Mouse (Mus musculus) urinary bladder, postnatal 25 days (tissue): ENCODE measurements around the gene Gramd4.

ENCODE experiments used
- DNase-seq: peaks from one replicate; pipeline ENCODE4 v3.0.0; 2022; ENCODE audit warnings: low spot score

Gene Gramd4

DNA sequence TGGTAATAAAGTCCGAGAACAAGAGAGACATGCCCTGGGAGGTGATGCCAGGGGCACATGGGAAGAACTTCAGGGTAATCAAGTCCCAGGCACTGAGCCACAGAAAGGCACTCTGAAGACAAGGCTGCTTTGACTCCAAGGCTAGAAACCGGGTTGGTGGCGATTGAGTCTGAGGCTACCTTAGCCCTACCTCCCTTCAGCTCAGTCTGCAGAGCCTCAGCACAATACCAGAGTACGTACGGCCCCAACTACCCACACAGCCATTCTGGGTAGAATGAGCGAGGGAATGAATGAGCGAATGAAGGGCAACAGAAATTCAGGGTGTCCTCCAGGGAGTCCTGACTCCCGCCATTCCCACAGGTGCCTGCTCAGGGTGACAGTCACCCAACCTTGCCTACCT lies 126.0 kb downstream of the Gramd4 start:
- no peak for DNase-seq

DNA sequence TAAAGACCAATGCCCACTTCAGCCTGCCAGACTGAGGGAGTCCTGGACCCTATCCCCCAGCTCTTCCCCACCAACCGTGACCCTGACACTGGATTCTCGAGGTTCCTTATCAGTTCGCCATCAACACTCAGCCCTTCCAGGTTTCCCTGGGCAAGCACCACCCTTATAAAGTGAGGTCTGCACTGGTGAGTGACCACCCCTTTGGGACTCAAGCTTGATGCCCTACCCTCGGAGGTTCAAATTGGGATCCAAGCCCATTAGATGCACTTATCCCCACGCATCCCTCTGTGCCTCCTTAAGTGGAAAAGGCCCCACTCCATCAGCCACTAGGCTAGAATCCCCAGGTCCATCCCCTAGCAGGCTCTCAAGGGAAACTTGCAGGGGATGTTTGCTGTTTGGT lies 126.6 kb downstream of the Gramd4 start:
- no peak for DNase-seq

DNA sequence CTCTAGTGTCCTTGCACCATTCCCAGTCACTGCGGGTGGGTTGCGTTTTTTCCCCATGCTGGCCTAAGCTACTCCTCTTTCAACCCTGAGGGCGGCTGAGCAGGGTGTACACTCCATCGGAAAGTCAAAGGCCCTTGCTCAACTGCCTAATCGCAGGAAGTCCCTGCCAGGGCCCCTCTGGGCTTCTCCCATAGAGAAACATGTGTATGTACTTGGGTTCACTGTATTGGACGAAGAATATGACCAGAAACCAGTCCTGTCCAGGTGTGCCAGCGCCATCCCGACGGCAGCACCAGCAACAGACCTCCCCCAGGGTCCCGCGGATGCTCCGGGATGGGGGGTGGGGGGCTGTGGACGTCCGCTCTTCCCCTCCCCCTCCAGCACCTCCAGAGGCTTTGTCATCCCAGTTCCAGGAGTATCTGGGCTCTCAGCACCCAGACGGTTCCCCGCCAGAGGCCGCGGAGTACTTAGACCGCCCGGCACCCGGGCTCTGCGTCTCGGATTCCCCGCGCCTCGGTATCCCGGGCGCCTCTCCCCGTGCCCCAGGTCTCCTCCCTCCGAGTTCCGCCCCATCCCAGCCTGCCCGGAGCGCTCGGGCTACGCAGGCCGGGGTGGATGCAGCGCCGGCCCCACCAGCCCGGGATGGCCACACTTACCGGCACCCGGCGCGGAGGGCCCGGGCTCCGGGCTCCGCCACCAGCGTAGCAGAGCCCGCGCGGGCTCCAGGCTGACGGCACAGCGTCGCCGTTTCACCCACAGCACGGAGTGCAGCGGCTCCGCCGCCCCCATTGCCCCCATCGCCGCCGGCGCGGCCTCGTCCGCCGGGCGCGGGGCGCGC lies 127.6 kb downstream of the Gramd4 start:
- DNase-seq: peak; percentile 37

DNA sequence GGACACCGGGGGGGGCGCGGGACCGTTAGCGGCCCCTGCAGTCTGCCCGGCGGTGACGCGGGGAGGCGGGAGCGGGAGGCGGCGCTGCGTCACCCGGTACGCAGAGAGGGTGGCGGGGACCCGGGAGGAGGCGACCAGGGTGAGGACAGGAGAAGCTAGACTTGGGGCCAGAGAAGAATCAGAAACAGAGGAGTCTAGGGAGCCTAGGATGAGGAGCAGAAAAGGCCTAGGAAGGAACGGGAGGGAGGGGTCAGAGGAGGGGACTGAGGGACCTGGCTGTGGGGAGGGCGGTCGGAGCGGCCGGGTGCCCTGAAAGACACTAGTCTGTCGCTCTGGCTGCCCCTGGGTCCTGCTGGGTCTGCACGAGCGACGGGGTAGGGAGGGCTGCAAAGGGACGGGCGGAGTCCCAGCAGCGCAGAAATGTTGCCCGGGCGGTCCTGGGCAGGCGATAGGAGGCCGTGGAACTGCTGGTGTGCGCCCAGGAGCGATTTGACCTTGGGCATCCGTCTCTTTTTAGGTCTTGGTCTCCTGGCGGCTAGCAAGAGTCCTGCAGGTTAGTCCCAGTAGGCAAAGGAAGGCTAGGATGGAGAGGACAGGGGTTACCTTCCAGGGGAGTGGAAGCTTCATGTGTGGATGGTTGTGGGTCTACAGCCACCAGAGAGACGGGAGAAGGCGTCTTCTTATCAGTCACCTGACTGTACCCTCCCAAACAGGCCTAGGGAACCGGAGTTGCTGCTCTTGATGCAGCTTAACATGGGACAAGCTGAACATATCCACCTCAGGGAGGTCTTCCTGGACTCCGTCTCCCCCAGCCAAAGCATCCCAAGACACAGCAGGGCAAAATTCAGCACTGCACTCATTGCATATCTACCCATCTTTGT lies 128.4 kb downstream of the Gramd4 start, which contains the start of gene Cerk:
Cerk (minus strand) TSS at position 453 of the 881 bp plus-strand sequence.
- DNase-seq: peak; percentile 71

DNA sequence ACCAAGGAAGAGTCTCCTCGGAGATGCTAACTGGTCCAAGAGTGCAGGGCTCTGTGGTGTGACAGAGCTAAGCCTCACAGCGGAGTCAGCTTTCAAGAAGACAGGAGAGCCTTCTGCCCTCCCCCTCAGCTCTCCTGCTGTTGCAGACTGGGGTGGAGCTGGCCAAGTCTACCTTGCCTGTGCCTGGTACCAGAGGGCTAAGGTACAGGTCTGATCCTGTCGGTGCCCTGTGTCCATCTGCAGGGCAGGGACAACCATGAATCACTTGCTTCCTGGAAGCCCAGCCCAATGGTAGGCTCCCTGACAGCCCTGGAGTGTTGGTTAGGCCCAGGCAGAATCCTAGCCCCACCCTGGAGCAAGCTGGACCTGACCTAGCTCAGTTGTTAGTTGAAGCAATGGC lies 129.2 kb downstream of the Gramd4 start:
- DNase-seq: no peak
